Mouse (Mus musculus) testis, adult 2 months (tissue): ENCODE measurements at regions not wholly inside any gene's neighbourhood (a gene's known extent, or its start where the extent isn't known, plus 50 kb on each side); places are given as distances from the start of the nearest gene placed in this dataset.

ENCODE experiments used
- CTCF ChIP-seq: fragments of 200-500 bp; IDR thresholded peaks from 2 replicates; pipeline ENCODE4 v1.5.1; 2012; ENCODE audit warnings: low read depth, mild to moderate bottlenecking, inconsistent platforms, low read length, moderate library complexity; ENCODE audit not compliant: control insufficient read depth, insufficient read depth, insufficient replicate concordance
- POLR2A ChIP-seq: fragments of 200-500 bp; IDR thresholded peaks from 2 replicates; pipeline ENCODE4 v1.6.1; 2012; ENCODE audit warnings: low read depth, mild to moderate bottlenecking, inconsistent platforms, low read length, moderate library complexity; ENCODE audit not compliant: control insufficient read depth

GRCm38 (mm10) chr9:23167716-23168115 lies 55.2 kb upstream of the Bmper start:
- TF ChIP-seq CTCF, result no peak
- TF ChIP-seq POLR2A, result no peak
